ENCODE assay signal across 12 mouse cellular contexts in the genomic region with DNA sequence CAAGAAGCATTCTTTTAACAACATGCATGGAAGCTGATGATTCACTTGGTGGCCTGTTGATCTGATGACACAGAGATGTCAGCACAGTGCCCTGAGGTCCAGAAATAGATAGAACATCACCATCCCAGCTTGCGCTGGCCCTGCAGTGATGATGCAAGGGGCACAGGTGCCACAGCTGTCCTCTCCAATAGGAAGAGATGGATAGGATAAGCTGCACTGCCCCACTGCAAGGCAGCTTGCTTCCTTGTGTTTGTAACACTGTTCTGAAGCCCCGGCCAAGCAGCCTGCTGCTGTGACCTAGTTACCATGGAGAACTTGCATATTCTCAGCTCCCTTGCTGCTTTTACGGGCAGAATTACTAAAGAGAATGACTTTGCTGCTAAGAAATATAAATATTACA.
DNase-seq lines count a peak whose midpoint lies in the region; ATAC-seq and TF ChIP-seq lines count a peak whose summit lies in the region.
"Had no signal": no experiment of that assay in that cellular context is flagged by ENCODE, and none has a peak within 500 bp of the region (broad histone marks: within the 10 kb centered on the region; RNA-seq: fewer than 3 reads in every experiment).

No protein-coding gene starts in this region.

- peak overlapping the region; percentile 32; the same call in 1 of the 2 replicates for H3K27ac ChIP-seq in hindbrain, postnatal 0 days
- H3K27ac ChIP-seq in hindbrain, embryonic 13.5 days = no peak overlapping the region
- H3K27ac ChIP-seq: gastrocnemius, adult 2 months; heart, embryonic 15.5 days had no signal

- DNase-seq in hindbrain, postnatal 0 days (ENCODE audit: low spot score) = peak; percentile 58
- peak; percentile 66 for DNase-seq in cerebellum, adult 9-11 months
- peak; percentile 40 for DNase-seq in left cerebral cortex, adult 11 months (ENCODE audit: low spot score)
- peak; percentile 44 to 68 for DNase-seq in right cerebral cortex, postnatal 10 days (ENCODE audit: low spot score in 2 of 2)
- DNase-seq in heart, postnatal 36 days = no peak
- DNase-seq in adrenal gland, adult (ENCODE audit: inconsistent age in 2 of 2, low spot score in 1 of 2) = no peak
- DNase-seq in adrenal gland, postnatal 36 days = no peak
- DNase-seq: gastrocnemius, adult 2 months; lung, embryonic 14.5 days; thymus, postnatal 14 days had no signal

- H3K4me1 ChIP-seq in hindbrain, postnatal 0 days (ENCODE audit: insufficient read depth, low read length) = no peaks in the 10 kb centered on the region
- no peaks in the 10 kb centered on the region for H3K4me1 ChIP-seq in hindbrain, embryonic 13.5 days (replicated peaks)
- H3K4me1 ChIP-seq: heart, embryonic 15.5 days had no signal

- ATAC-seq in hindbrain, postnatal 0 days = peak; percentile 82
- no peak for ATAC-seq in hindbrain, embryonic 13.5 days (ENCODE audit: low FRiP score)

- 45% methylated on average over 3 of the region's 3 CpGs for WGBS in hindbrain, postnatal 0 days
- 76% methylated on average over 3 of the region's 3 CpGs for WGBS in hindbrain, embryonic 13.5 days

- no peaks in the 10 kb centered on the region for H3K9me3 ChIP-seq in hindbrain, postnatal 0 days (ENCODE audit: low read length)
- no peaks in the 10 kb centered on the region for H3K9me3 ChIP-seq in hindbrain, embryonic 13.5 days
- H3K9me3 ChIP-seq: heart, embryonic 15.5 days had no signal

- H3K27me3 ChIP-seq in hindbrain, postnatal 0 days (ENCODE audit: insufficient read depth, low read length) = no peaks in the 10 kb centered on the region
- H3K27me3 ChIP-seq in hindbrain, embryonic 13.5 days = no peaks in the 10 kb centered on the region
- H3K27me3 ChIP-seq: heart, embryonic 15.5 days had no signal

- H3K9ac ChIP-seq in hindbrain, postnatal 0 days (replicated peaks; ENCODE audit: low read length) = no peak overlapping the region
- no peak overlapping the region for H3K9ac ChIP-seq in hindbrain, embryonic 13.5 days
- H3K9ac ChIP-seq: heart, embryonic 15.5 days; lung, embryonic 14.5 days had no signal

- H3K36me3 ChIP-seq in hindbrain, postnatal 0 days (ENCODE audit: insufficient read depth, low read length) = no peaks in the 10 kb centered on the region
- no peaks in the 10 kb centered on the region for H3K36me3 ChIP-seq in hindbrain, embryonic 13.5 days
- H3K36me3 ChIP-seq: heart, embryonic 15.5 days had no signal

- intact Hi-C loops in heart, postnatal 36 days (cut with DNase I) = no loop called here

- no peak overlapping the region for H3K4me2 ChIP-seq in hindbrain, postnatal 0 days (ENCODE audit: low read depth, low read length)
- no peak overlapping the region for H3K4me2 ChIP-seq in hindbrain, embryonic 13.5 days
- H3K4me2 ChIP-seq: heart, embryonic 15.5 days; lung, embryonic 14.5 days had no signal

- TF ChIP-seq CTCF in hindbrain, postnatal 0 days (IDR thresholded peaks at IDR 0.05; ENCODE audit: low read depth) = no peak

- no peak overlapping the region for H3K4me3 ChIP-seq in hindbrain, postnatal 0 days (ENCODE audit: low read length)
- H3K4me3 ChIP-seq in hindbrain, embryonic 13.5 days = no peak overlapping the region
- H3K4me3 ChIP-seq: gastrocnemius, adult 2 months; heart, embryonic 15.5 days had no signal

Comparison
In these comparisons a context has a peak if more than half of its experiments do, and no peak if none do; other contexts are left out.
1. DNase-seq: peak in hindbrain, postnatal 0 days (single experiment), cerebellum, adult 9-11 months (single experiment), left cerebral cortex, adult 11 months (single experiment) and right cerebral cortex, postnatal 10 days (2 of 2); none in heart, postnatal 36 days (0 of 2), adrenal gland, adult (0 of 2) and adrenal gland, postnatal 36 days (0 of 2).